Mouse (Mus musculus): ENCODE results near the gene Cyb5b. TPM values are rescaled to one million over a fixed set of nuclear protein-coding genes. Genes with fewer than 3 reads are reported as not detected.

Gene Cyb5b
- polyA plus RNA-seq, 1 experiment from 2014 or later, result 96.6 TPM

DNA sequence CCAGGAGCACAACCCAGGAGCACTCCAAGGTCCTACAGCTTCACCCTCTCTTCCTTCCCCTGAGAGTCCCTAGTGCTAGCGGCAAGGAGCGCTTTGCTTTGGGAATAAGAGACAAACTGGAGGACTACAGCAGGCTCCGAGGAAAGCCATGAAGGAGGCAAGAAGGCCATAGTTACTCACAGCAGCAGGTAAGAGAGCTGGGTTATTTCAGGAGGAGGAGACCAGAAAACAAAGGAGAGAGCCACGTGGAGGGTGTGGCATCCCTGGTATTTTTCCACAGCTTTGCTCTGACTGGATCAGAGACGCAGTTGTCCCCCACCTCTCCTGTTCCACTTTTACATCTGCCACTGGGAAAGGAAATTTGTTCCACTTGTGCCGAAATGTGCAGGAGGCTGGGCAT, 16.6 kb upstream of the Cyb5b start:
- WGBS, result 54% methylated on average over 6 of the region's 6 CpGs

DNA sequence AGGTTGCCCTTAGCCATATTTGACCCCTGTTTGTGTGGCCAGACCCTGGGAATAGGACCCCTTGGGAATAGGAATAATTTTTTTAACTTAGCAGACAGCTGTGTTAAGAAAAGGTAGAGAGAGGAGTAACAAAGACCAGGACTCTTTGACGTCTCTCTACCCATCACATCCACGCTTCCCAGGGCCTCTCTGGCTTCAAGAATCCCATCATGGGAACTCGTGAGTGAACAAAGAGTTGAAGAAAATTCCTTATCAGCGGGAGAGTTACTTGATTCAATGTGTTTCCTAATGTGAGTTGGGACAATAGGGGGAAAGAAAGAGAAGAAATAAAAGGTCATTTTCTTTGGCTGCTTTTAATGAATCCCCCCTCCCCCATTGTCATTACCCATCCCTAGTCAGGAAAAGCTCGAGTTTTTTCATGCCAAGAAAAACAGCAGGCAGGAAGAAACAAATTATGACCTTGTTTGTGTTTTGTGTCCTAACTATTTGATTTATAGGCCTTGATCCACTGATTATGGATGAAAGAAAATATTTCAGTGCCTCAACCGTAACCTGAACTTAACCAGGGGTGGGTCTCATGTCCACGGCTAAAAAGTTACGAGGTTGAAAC, 14.3 kb upstream of the Cyb5b start:
- H3K36me3 ChIP-seq, result no peaks in the 10 kb centered on the region
- H3K4me2 ChIP-seq, result no peak overlapping the region
- WGBS, result 29% methylated on average over 8 of the region's 8 CpGs
- H3K27me3 ChIP-seq, result no peaks in the 10 kb centered on the region; the same call in 1 of the 2 replicates
- no peak overlapping the region for H3K4me3 ChIP-seq (replicated peaks)
- no peaks in the 10 kb centered on the region for H3K9me3 ChIP-seq
- no peak overlapping the region for H3K9ac ChIP-seq (replicated peaks)
- H3K27ac ChIP-seq, result no peak overlapping the region
- H3K4me1 ChIP-seq (replicated peaks), result peaks cover 15% of the 10 kb centered on the region
- no peak for ATAC-seq (ENCODE audit: insufficient number of reproducible peaks, insufficient read depth, low FRiP score, low TSS enrichment, low read depth)

More for the DNA sequence above, 16.6 kb upstream of the Cyb5b start:
- peak overlapping the region; percentile 31; the same call in 1 of the 2 replicates for H3K27ac ChIP-seq
- no peak overlapping the region for H3K4me2 ChIP-seq
- no peak overlapping the region for H3K4me3 ChIP-seq (replicated peaks)
- no peaks in the 10 kb centered on the region for H3K9me3 ChIP-seq
- no peak overlapping the region for H3K9ac ChIP-seq (replicated peaks)
- ATAC-seq (ENCODE audit: insufficient number of reproducible peaks, insufficient read depth, low FRiP score, low TSS enrichment, low read depth), result no peak
- H3K4me1 ChIP-seq (replicated peaks), result peaks cover 21% of the 10 kb centered on the region
- no peaks in the 10 kb centered on the region; the same call in 1 of the 2 replicates for H3K27me3 ChIP-seq
- H3K36me3 ChIP-seq, result no peaks in the 10 kb centered on the region

DNA sequence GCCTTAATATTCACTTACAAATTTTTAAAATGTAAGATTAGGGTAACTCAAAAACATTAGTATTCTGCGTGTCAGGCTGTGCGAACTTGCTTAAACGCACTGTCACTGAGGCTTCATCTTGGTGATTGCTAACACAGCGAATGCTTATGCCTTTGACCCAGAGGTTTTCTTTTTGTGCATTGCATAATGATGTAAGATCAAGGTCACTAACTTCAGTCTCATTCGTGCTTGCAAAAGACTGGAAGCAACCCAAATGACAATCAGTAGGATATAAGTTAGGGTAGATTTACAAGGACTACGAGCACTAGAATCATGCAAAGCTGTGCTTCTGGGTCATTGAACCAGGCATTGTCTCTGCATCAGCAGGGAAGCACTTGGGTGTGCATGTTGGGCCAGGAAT, 12.8 kb upstream of the Cyb5b start:
- ATAC-seq (ENCODE audit: insufficient number of reproducible peaks, insufficient read depth, low FRiP score, low TSS enrichment, low read depth), result no peak

DNA sequence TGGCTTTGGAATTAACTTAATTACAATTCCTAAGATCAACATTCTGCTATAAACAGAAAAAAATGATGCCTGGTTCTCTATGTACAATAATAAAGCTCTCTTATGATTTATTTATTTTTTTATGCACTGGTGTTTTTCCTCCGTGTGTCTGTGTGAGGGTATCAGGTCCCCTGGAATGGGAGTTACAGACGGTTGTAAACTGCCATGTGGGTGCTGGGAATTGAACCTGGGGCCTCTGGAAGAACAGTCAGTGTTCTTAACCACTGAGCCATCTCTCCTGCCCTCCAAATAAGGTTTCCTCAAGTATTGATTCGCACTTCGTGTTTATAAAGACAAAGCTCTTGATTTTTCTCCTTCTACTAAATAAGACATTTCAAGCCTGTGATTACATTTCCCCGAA, 12.1 kb upstream of the Cyb5b start:
- no peak for ATAC-seq (ENCODE audit: insufficient number of reproducible peaks, insufficient read depth, low FRiP score, low TSS enrichment, low read depth)
- no peak overlapping the region for H3K9ac ChIP-seq (replicated peaks)
- peaks cover 9% of the 10 kb centered on the region for H3K4me1 ChIP-seq (replicated peaks)
- no peaks in the 10 kb centered on the region; the same call in 1 of the 2 replicates for H3K27me3 ChIP-seq
- no peaks in the 10 kb centered on the region for H3K9me3 ChIP-seq
- H3K36me3 ChIP-seq, result no peaks in the 10 kb centered on the region
- 94% methylated on average over 5 of the region's 5 CpGs for WGBS
- H3K4me2 ChIP-seq, result no peak overlapping the region
- H3K4me3 ChIP-seq (replicated peaks), result no peak overlapping the region
- H3K27ac ChIP-seq, result no peak overlapping the region

More for the DNA sequence above, 12.8 kb upstream of the Cyb5b start:
- Histone ChIP-seq H3K9me3 (no peaks in the 10 kb centered on the region), H3K36me3 (no peaks in the 10 kb centered on the region), H3K4me3 (replicated peaks) (no peak overlapping the region), H3K4me2 (no peak overlapping the region), H3K9ac (replicated peaks) (no peak overlapping the region), H3K27me3 (no peaks in the 10 kb centered on the region; the same call in 1 of the 2 replicates), H3K27ac (no peak overlapping the region), H3K4me1 (replicated peaks) (peaks cover 15% of the 10 kb centered on the region)
- WGBS, result 94% methylated on average over 6 of the region's 6 CpGs

DNA sequence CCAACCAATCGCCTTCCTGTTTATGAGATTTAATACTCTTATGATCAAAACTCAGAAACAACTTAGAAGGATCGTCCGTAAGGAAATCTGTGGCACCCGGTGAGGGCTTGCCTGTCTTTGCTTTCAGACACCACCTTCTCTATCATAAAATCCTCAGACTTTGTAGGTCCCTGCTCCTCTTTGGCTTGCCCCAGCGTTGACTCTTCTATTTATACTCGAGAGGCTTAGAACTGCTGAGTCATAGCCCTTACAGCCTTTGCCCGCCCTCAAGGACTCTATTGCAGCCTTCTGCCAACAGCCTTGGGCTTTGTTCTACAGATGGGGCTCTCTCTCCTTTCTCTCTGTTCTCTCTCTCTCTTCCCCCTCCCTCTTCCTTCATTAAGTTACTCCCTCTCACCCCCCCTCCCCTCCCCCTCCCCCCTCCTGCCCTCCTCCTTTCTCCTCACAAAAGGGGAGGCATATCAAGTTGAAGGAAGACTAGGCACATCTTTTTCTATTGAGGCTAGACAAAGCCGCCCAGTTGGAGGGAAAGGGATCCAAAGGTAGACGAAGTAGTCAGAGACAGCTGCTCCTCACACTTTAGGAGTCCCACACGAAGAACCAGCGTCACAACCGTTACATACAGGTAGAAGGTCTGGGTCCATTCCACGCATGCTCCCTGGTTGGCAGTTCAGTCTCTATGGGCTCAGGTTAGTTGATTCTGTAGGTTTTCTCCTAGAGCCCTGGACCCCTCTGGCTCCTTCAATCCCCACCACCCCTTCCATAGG, 10.6 kb upstream of the Cyb5b start:
- H3K27me3 ChIP-seq, result no peaks in the 10 kb centered on the region
- ATAC-seq (ENCODE audit: insufficient number of reproducible peaks, insufficient read depth, low FRiP score, low TSS enrichment, low read depth), result no peak
- no peak overlapping the region for H3K4me2 ChIP-seq
- no peak overlapping the region for H3K27ac ChIP-seq
- no peaks in the 10 kb centered on the region for H3K9me3 ChIP-seq
- no peaks in the 10 kb centered on the region for H3K36me3 ChIP-seq
- no peak overlapping the region for H3K4me3 ChIP-seq (replicated peaks)
- WGBS, result 63% methylated on average over 13 of the region's 13 CpGs
- H3K4me1 ChIP-seq (replicated peaks), result peaks cover 3% of the 10 kb centered on the region; the same call in 1 of the 2 replicates
- no peak overlapping the region for H3K9ac ChIP-seq (replicated peaks)

DNA sequence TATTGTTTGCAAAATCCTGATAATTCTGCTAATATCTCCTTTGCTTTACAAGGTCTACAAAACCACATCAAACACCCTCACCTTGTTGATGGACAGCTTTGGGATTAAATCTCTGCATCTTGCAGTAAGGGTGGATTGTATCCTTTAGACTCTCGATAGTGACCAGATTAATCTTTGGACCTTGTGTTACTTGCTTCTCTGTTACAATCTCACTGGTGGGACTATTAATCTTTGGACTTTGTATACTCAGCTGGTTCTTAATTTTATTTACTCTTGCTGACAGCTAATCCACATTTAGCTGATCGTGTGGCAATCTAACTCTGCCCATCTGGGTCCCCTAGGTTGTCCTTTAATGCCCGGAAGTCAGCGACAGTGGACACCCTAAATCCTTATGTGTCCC, 7.9 kb upstream of the Cyb5b start:
- Histone ChIP-seq H3K36me3 (no peaks in the 10 kb centered on the region), H3K27me3 (no peaks in the 10 kb centered on the region), H3K4me1 (replicated peaks) (no peaks in the 10 kb centered on the region), H3K9me3 (no peaks in the 10 kb centered on the region), H3K9ac (replicated peaks) (no peak overlapping the region), H3K27ac (no peak overlapping the region), H3K4me2 (no peak overlapping the region), H3K4me3 (replicated peaks) (no peak overlapping the region)
- 87% methylated on average over 4 of the region's 4 CpGs for WGBS
- ATAC-seq (ENCODE audit: insufficient number of reproducible peaks, insufficient read depth, low FRiP score, low TSS enrichment, low read depth), result no peak

DNA sequence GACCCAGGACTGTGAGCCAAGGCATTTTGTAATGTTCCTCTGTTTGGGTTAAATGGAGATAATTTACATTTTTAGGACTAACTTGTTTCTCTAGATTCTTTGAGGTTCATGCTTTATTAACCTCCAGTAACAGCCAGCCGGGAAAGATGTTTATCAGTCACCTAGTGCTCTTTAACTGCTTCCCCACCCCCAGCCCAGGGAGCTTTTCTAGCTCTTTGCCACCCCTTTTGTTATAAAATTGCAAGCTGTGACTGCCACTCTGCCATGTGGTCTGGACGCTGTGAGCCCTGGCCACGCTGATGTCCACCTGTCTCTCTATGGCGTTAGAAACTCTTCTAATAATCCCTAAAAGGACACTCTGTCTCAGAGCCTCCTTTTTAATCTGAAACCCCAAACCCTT, 6.9 kb upstream of the Cyb5b start:
- 43% methylated on average over 4 of the region's 4 CpGs for WGBS
- Histone ChIP-seq H3K36me3 (no peaks in the 10 kb centered on the region), H3K9ac (replicated peaks) (no peak overlapping the region), H3K4me1 (replicated peaks) (no peaks in the 10 kb centered on the region), H3K27ac (no peak overlapping the region), H3K4me3 (replicated peaks) (no peak overlapping the region), H3K9me3 (no peaks in the 10 kb centered on the region), H3K27me3 (no peaks in the 10 kb centered on the region), H3K4me2 (no peak overlapping the region)
- no peak for ATAC-seq (ENCODE audit: insufficient number of reproducible peaks, insufficient read depth, low FRiP score, low TSS enrichment, low read depth)

DNA sequence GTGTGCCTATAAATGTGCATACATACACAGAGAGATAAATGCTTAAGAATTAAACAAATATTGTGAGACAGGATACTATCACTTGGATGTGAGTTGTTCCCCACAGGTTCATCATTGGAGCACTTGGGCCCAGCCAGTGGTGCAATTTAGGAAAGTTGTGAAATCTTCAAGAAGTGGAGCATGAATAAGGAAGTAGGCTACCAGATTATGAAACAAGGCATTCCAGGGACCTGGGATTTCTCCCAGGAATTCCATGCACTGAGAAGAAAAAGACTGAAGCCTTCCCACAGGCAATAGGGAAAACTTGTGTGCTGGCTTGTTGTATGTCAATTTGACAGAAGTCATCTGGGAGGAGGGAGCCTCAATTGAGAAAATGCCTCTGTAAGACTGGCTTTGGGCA, 4.3 kb upstream of the Cyb5b start:
- Histone ChIP-seq H3K9me3 (no peaks in the 10 kb centered on the region), H3K27ac (no peak overlapping the region), H3K36me3 (no peaks in the 10 kb centered on the region), H3K4me1 (replicated peaks) (peaks cover 6% of the 10 kb centered on the region), H3K9ac (replicated peaks) (no peak overlapping the region), H3K4me3 (replicated peaks) (no peak overlapping the region), H3K27me3 (no peaks in the 10 kb centered on the region), H3K4me2 (no peak overlapping the region)
- no peak for ATAC-seq (ENCODE audit: insufficient number of reproducible peaks, insufficient read depth, low FRiP score, low TSS enrichment, low read depth)

DNA sequence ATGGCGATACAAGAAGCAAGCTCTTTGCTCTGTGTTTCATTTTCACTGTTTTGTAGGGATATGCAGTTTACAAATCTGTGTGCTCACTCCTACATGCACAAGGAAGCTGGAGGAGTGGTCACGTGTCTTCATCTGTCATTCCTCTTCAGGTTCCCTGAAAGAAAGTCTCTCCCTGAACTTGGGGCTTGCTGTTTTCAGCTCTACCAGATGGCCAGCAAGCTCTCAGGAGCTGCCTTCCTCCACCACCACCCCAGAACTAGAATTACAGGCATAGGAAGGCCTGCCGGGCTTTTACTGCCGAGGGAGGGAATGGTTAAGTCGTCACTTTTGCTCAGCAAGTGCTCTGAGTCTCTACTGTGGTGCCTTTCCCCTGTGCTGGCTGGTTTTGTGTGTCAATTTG, 1.6 kb upstream of the Cyb5b start:
- Histone ChIP-seq H3K4me3 (replicated peaks) (no peak overlapping the region), H3K9ac (replicated peaks) (no peak overlapping the region), H3K9me3 (no peaks in the 10 kb centered on the region), H3K27ac (no peak overlapping the region), H3K27me3 (no peaks in the 10 kb centered on the region), H3K36me3 (peaks cover 14% of the 10 kb centered on the region), H3K4me1 (replicated peaks) (peaks cover 11% of the 10 kb centered on the region), H3K4me2 (no peak overlapping the region)
- no peak for ATAC-seq (ENCODE audit: insufficient number of reproducible peaks, insufficient read depth, low FRiP score, low TSS enrichment, low read depth)
- 60% methylated on average over 5 of the region's 5 CpGs for WGBS

DNA sequence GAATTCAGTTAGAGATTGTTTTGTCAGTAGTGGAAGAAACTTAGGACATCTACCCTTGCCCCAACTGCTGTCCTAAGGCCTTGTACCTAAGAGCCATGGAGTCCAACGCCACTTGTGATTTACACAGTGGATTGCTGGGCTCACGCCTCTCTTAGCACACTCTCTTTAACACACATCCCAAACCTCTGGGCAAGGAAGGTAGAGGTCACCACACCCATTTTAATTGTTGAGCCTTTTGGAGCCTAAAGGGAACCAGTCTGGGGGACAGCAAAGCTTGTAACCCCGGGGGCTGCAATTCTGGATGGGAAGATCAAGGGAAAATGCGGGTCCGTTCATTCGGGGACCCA, 410 bp upstream of the Cyb5b start:
- WGBS, result 34% methylated on average over 6 of the region's 6 CpGs
- 0 out of 2 replicates have a peak, but pooled peaks have one; percentile 24 for ATAC-seq (ENCODE audit: insufficient number of reproducible peaks, insufficient read depth, low FRiP score, low TSS enrichment, low read depth)
- H3K4me2 ChIP-seq, result peak overlapping the region; percentile 69
- no peaks in the 10 kb centered on the region for H3K9me3 ChIP-seq
- H3K27ac ChIP-seq, result 0 out of 2 replicates have a peak overlapping the region, but pooled peaks have one; percentile 9
- H3K36me3 ChIP-seq, result peaks cover 24% of the 10 kb centered on the region
- H3K27me3 ChIP-seq, result no peaks in the 10 kb centered on the region
- peaks cover 11% of the 10 kb centered on the region for H3K4me1 ChIP-seq (replicated peaks)
- peak overlapping the region; percentile 85 for H3K4me3 ChIP-seq (replicated peaks)
- H3K9ac ChIP-seq (replicated peaks), result peak overlapping the region; percentile 81

DNA sequence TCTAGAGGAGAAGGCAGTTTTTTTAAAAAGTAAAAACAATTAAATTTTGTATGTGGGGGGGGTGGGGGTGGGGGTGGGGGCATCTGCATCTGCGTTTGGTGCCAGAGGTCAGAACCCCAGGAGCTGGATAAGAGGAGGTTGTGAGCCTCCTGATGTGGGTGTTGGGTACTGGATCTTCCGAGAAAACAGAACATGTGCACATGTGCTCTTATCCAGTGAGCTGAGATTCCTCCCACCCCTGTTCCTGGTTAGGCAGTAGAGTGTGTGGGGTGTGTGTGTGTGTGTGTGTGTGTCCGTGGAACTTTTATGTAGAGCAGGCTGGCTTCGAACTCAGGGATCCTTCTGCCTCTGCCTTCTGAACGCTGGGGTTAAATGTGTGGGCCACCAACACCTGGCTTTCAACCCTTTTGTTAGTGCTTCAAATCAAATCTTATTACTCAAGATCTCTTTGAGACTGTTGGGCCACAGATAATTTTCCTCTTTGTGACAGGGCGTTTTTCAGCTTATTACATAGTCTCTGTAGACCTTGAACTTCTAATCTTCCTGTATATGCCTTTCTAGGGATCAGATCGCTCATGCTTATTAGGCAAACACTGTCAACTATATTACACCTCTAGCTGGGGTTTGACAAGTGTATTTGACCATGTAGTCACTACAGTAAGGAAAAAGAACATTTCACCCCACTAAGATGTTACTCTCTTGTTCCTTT, 926 bp downstream of the Cyb5b start:
- Histone ChIP-seq H3K9me3 (no peaks in the 10 kb centered on the region), H3K4me2 (peak overlapping the region; percentile 69), H3K4me3 (replicated peaks) (peak overlapping the region; percentile 85), H3K36me3 (peaks cover 36% of the 10 kb centered on the region), H3K27me3 (no peaks in the 10 kb centered on the region), H3K4me1 (replicated peaks) (peaks cover 11% of the 10 kb centered on the region), H3K27ac (no peak overlapping the region), H3K9ac (replicated peaks) (peak overlapping the region; percentile 81)
- ATAC-seq (ENCODE audit: insufficient number of reproducible peaks, insufficient read depth, low FRiP score, low TSS enrichment, low read depth), result no peak
- WGBS, result 83% methylated on average over 7 of the region's 7 CpGs
